In genomic region chr2:84479036-84479435, GRCm38 (mm10) we compare ENCODE assay signal across 8 mouse cellular contexts. TPM values are rescaled to one million over a fixed set of nuclear protein-coding genes. Genes with fewer than 3 reads are reported as not detected.
DNase-seq lines count a peak whose midpoint lies in the region; ATAC-seq and TF ChIP-seq lines count a peak whose summit lies in the region.

No protein-coding gene starts in this region.

- H3K4me3 ChIP-seq in forebrain, embryonic 14.5 days (ENCODE audit: low read depth, low read length): no peak overlapping the region
- H3K4me3 ChIP-seq in forebrain, embryonic 10.5 days: no peak overlapping the region
- no peak overlapping the region for H3K4me3 ChIP-seq in thymus, adult 2 months (ENCODE audit: control insufficient read depth, insufficient read depth, low read length)
- no peak overlapping the region for H3K4me3 ChIP-seq in intestine, embryonic 15.5 days (replicated peaks)

- H3K4me1 ChIP-seq in forebrain, embryonic 14.5 days (ENCODE audit: control insufficient read depth, insufficient read depth, low read length): no peaks in the 10 kb centered on the region
- peaks cover 30% of the 10 kb centered on the region for H3K4me1 ChIP-seq in forebrain, embryonic 10.5 days
- peaks cover 4% of the 10 kb centered on the region for H3K4me1 ChIP-seq in thymus, adult 2 months (replicated peaks; ENCODE audit: control insufficient read depth, insufficient read depth, low read length)
- peaks cover 6% of the 10 kb centered on the region for H3K4me1 ChIP-seq in intestine, embryonic 15.5 days (replicated peaks)

- no peak overlapping the region for H3K9ac ChIP-seq in forebrain, embryonic 14.5 days (ENCODE audit: low read length)
- no peak overlapping the region for H3K9ac ChIP-seq in intestine, embryonic 15.5 days

- TF ChIP-seq CTCF in thymus, adult 2 months (IDR thresholded peaks at IDR 0.05; ENCODE audit: borderline replicate concordance, control insufficient read depth, extremely low read depth, insufficient read depth, low read length, poor library complexity): no peak

- no peaks in the 10 kb centered on the region for H3K36me3 ChIP-seq in forebrain, embryonic 14.5 days (ENCODE audit: control insufficient read depth, insufficient read depth, low read length)
- no peaks in the 10 kb centered on the region for H3K36me3 ChIP-seq in forebrain, embryonic 10.5 days (replicated peaks)
- H3K36me3 ChIP-seq in thymus, adult 2 months (ENCODE audit: control insufficient read depth, insufficient read depth, low read length): no peaks in the 10 kb centered on the region
- H3K36me3 ChIP-seq in intestine, embryonic 15.5 days: no peaks in the 10 kb centered on the region

- H3K4me2 ChIP-seq in forebrain, embryonic 14.5 days (ENCODE audit: low read length): no peak overlapping the region
- peak overlapping the region; percentile 23; the same call in 1 of the 2 replicates for H3K4me2 ChIP-seq in intestine, embryonic 15.5 days (replicated peaks)

- WGBS in forebrain, embryonic 14.5 days: 40% methylated on average over 3 of the region's 3 CpGs
- 49% methylated on average over 3 of the region's 3 CpGs for WGBS in forebrain, embryonic 10.5 days
- 7% methylated on average over 3 of the region's 3 CpGs for WGBS in thymus, adult 2 months
- 18% methylated on average over 3 of the region's 3 CpGs for WGBS in intestine, embryonic 15.5 days

- H3K27ac ChIP-seq in forebrain, embryonic 14.5 days (ENCODE audit: low read depth, low read length): no peak overlapping the region
- H3K27ac ChIP-seq in forebrain, embryonic 10.5 days: no peak overlapping the region
- no peak overlapping the region for H3K27ac ChIP-seq in thymus, adult 2 months (ENCODE audit: control insufficient read depth, insufficient read depth, low read length)
- no peak overlapping the region for H3K27ac ChIP-seq in intestine, embryonic 15.5 days

- ATAC-seq in forebrain, embryonic 14.5 days: no peak
- ATAC-seq in intestine, embryonic 15.5 days: no peak

- no peaks in the 10 kb centered on the region for H3K9me3 ChIP-seq in forebrain, embryonic 14.5 days (replicated peaks; ENCODE audit: control insufficient read depth, low read length)
- H3K9me3 ChIP-seq in forebrain, embryonic 10.5 days: no peaks in the 10 kb centered on the region
- no peaks in the 10 kb centered on the region for H3K9me3 ChIP-seq in intestine, embryonic 15.5 days

- H3K27me3 ChIP-seq in forebrain, embryonic 14.5 days (replicated peaks; ENCODE audit: control insufficient read depth, insufficient read depth, low read length): no peaks in the 10 kb centered on the region
- H3K27me3 ChIP-seq in forebrain, embryonic 10.5 days (ENCODE audit: poor library complexity, severe bottlenecking): no peaks in the 10 kb centered on the region
- H3K27me3 ChIP-seq in thymus, adult 2 months (ENCODE audit: control insufficient read depth, insufficient read depth, low read length): no peaks in the 10 kb centered on the region
- no peaks in the 10 kb centered on the region for H3K27me3 ChIP-seq in intestine, embryonic 15.5 days (replicated peaks)

- DNase-seq in forebrain, embryonic 14.5 days (ENCODE audit: low spot score): peak; percentile 40
- no peak for DNase-seq in forebrain, embryonic 10.5 days (ENCODE audit: extremely low spot score, low spot score)
- DNase-seq in thymus, adult 2 months: peak; percentile 56
- no peak for DNase-seq in thymus, adult 18-20 months
- DNase-seq in embryo, embryonic 9.5 days (ENCODE audit: extremely low spot score): peak; percentile 42
- DNase-seq in lung, postnatal 25 days (ENCODE audit: low spot score): peak; percentile 76
- DNase-seq in ovary, adult 18-20 months (ENCODE audit: low spot score): no peak

- no peak for TF ChIP-seq POLR2A in thymus, adult 2 months (IDR thresholded peaks at IDR 0.05; ENCODE audit: control insufficient read depth, extremely low read depth, insufficient read depth, low read length, poor library complexity)

RNA-seq across cellular contexts. Expression of gene Tfpi, which starts 2.5 kb away (rescaled TPM):
- 14.3 and 17.2 TPM in 2 replicates for polyA plus RNA-seq in forebrain, embryonic 14.5 days (2014; fragmentation: Nextera tagmentation; extraction: Ambion mirVana)
- polyA plus RNA-seq in forebrain, embryonic 10.5 days (2016; fragmentation: Nextera tagmentation; extraction: Ambion mirVana): 9.4 and 11.2 TPM in 2 replicates
- 1.5 and 2.3 TPM in 2 replicates for polyA plus RNA-seq in thymus, adult 2 months (2012; rRNA removed)
- polyA plus RNA-seq in intestine, embryonic 15.5 days (2015; fragmentation: Nextera tagmentation; extraction: Ambion mirVana): 40.9 and 46.9 TPM in 2 replicates

RNA-seq across cellular contexts. Expression of gene Calcrl, which starts 53.8 kb away (rescaled TPM):
- polyA plus RNA-seq in forebrain, embryonic 14.5 days (2014; fragmentation: Nextera tagmentation; extraction: Ambion mirVana): 6.5 and 8.7 TPM in 2 replicates
- 9.5 and 10.4 TPM in 2 replicates for polyA plus RNA-seq in forebrain, embryonic 10.5 days (2016; fragmentation: Nextera tagmentation; extraction: Ambion mirVana)
- polyA plus RNA-seq in thymus, adult 2 months (2012; rRNA removed): 7.5 and 8.7 TPM in 2 replicates
- polyA plus RNA-seq in intestine, embryonic 15.5 days (2015; fragmentation: Nextera tagmentation; extraction: Ambion mirVana): 24.0 and 30.8 TPM in 2 replicates

Comparison
In these comparisons a context has a peak if more than half of its experiments do, and no peak if none do; other contexts are left out.
1. DNase-seq: peak in forebrain, embryonic 14.5 days (single experiment), thymus, adult 2 months (single experiment), embryo, embryonic 9.5 days (single experiment) and lung, postnatal 25 days (single experiment); none in forebrain, embryonic 10.5 days (single experiment), thymus, adult 18-20 months (0 of 2) and ovary, adult 18-20 months (single experiment).